Mouse (Mus musculus): ENCODE measurements around the gene Clasp2. TPM values are rescaled to one million over a fixed set of nuclear protein-coding genes. Genes with fewer than 3 reads are reported as not detected.
A peak's percentile ranks its signal among the peaks of the same experiment; 100 is the strongest.

Gene Clasp2
- polyA plus RNA-seq, 1 experiment from 2014 or later, result 22.2 TPM

DNA sequence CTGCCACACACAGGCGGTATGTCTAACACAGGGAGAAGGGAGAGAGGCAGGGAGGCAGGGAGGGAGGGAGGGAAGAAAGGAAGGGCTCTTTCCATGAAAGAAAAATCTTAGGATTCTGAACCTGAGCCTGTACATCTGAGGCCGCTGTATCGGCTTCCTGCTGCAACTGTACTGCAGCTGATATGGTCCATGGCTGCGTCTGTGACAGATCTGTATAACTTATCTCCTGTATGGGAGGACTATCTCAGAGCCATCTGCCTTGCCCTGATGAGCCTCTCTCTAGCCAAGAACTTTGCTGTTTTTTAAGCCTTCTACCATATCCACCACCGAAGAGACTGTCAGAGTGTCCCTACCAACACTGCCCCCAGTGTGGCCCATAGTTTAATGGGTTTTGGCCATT lies 174.5 kb downstream of the Clasp2 start:
- no peak overlapping the region for H3K27ac ChIP-seq
- no peaks in the 10 kb centered on the region for H3K9me3 ChIP-seq
- H3K27me3 ChIP-seq, result no peaks in the 10 kb centered on the region
- WGBS, result 89% methylated on average over 5 of the region's 5 CpGs
- H3K4me2 ChIP-seq, result no peak overlapping the region
- H3K36me3 ChIP-seq, result peaks cover 45% of the 10 kb centered on the region
- H3K4me3 ChIP-seq, result no peak overlapping the region
- H3K4me1 ChIP-seq, result no peaks in the 10 kb centered on the region
- no peak overlapping the region for H3K9ac ChIP-seq
- ATAC-seq (ENCODE audit: insufficient number of reproducible peaks, low FRiP score, low TSS enrichment, low read depth), result no peak

DNA sequence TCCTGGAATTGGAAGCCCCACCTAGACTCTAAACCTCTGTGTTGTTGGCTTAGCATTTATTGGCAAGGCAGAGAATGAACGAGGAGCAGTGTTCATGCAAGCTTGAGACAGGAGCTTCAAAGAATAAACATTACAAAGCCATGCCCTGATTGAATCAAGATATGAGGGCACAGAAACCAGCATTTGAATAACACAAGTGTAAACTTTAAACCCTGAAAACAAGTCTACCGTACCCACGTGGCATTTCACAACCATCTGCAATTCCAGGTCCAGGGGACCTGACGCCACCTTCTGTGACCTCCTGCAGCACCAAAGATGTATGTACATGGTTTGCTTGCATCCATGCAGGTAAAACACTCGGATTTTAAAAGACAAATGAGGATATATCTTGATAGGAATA lies 181.4 kb downstream of the Clasp2 start:
- H3K9me3 ChIP-seq, result no peaks in the 10 kb centered on the region
- H3K4me1 ChIP-seq, result no peaks in the 10 kb centered on the region
- no peak overlapping the region for H3K9ac ChIP-seq
- WGBS, result 91% methylated on average over 5 of the region's 5 CpGs
- peaks cover 22% of the 10 kb centered on the region for H3K36me3 ChIP-seq
- H3K4me3 ChIP-seq, result no peak overlapping the region
- no peak for ATAC-seq (ENCODE audit: insufficient number of reproducible peaks, low FRiP score, low TSS enrichment, low read depth)
- no peak overlapping the region for H3K27ac ChIP-seq
- no peak overlapping the region for H3K4me2 ChIP-seq
- H3K27me3 ChIP-seq, result no peaks in the 10 kb centered on the region

- WGBS, result 77% methylated on average over 5 of the region's 5 CpGs
- H3K4me2 ChIP-seq, result no peak overlapping the region
- no peak overlapping the region for H3K4me3 ChIP-seq
- ATAC-seq (ENCODE audit: insufficient number of reproducible peaks, low FRiP score, low TSS enrichment, low read depth), result no peak
- H3K4me1 ChIP-seq, result no peaks in the 10 kb centered on the region
- H3K27ac ChIP-seq, result no peak overlapping the region
- H3K36me3 ChIP-seq, result peaks cover 18% of the 10 kb centered on the region; the same call in 1 of the 2 replicates
- no peaks in the 10 kb centered on the region for H3K27me3 ChIP-seq
- no peak overlapping the region for H3K9ac ChIP-seq
- H3K9me3 ChIP-seq, result no peaks in the 10 kb centered on the region
These were observed 183.6 kb downstream of the Clasp2 start for GRCm38 (mm10) chr9:113924883-113925282.

DNA sequence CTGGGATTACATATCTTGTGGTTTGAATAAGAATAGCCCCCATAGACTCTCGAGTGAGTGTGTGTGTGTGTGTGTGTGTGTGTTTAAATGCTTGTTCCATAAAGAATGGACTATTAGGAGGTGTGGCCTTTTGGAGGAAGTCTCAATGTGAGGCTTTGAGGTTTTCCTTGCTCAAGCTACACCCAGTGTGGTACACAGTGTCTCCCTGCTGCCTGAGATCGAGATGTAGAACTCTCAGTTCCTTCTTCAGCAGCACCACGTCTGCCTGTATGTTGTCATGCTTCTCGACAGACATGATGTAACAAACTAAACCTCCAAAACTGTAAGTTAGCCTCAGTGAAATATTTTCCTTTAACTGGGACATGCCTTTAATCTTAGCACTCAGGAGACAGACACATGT lies 187.3 kb downstream of the Clasp2 start:
- peaks cover 13% of the 10 kb centered on the region for H3K4me1 ChIP-seq
- H3K4me2 ChIP-seq, result no peak overlapping the region

GRCm38 (mm10) chr9:113929676-113930075 lies 188.4 kb downstream of the Clasp2 start:
- Histone ChIP-seq H3K9ac (no peak overlapping the region), H3K36me3 (no peaks in the 10 kb centered on the region), H3K9me3 (no peaks in the 10 kb centered on the region), H3K27ac (no peak overlapping the region), H3K4me3 (peak overlapping the region; percentile 99; the same call in 1 of the 2 replicates), H3K4me2 (no peak overlapping the region), H3K4me1 (peaks cover 14% of the 10 kb centered on the region), H3K27me3 (no peaks in the 10 kb centered on the region)
- 74% methylated on average over 1 of the region's 1 CpGs for WGBS
- no peak for ATAC-seq (ENCODE audit: insufficient number of reproducible peaks, low FRiP score, low TSS enrichment, low read depth)

More for the DNA sequence above, 187.3 kb downstream of the Clasp2 start:
- H3K27ac ChIP-seq, result no peak overlapping the region
- H3K9me3 ChIP-seq, result no peaks in the 10 kb centered on the region
- H3K9ac ChIP-seq, result no peak overlapping the region
- ATAC-seq (ENCODE audit: insufficient number of reproducible peaks, low FRiP score, low TSS enrichment, low read depth), result no peak
- H3K36me3 ChIP-seq, result no peaks in the 10 kb centered on the region; the same call in 1 of the 2 replicates
- H3K4me3 ChIP-seq, result no peak overlapping the region
- H3K27me3 ChIP-seq, result no peaks in the 10 kb centered on the region
- 81% methylated on average over 4 of the region's 4 CpGs for WGBS

- Histone ChIP-seq H3K9me3 (no peaks in the 10 kb centered on the region), H3K27me3 (no peaks in the 10 kb centered on the region), H3K4me2 (peak within 1 kb of the TSS; percentile 64), H3K4me1 (peaks cover 14% of the 10 kb centered on the region), H3K9ac (peak within 1 kb of the TSS; percentile 94), H3K36me3 (no peaks in the 10 kb centered on the region), H3K27ac (peak within 1 kb of the TSS; percentile 89), H3K4me3 (peak within 1 kb of the TSS; percentile 99)
- ATAC-seq (ENCODE audit: insufficient number of reproducible peaks, low FRiP score, low TSS enrichment, low read depth), result peak; percentile 97
- WGBS, result under 1% methylated on average over 55 of the region's 86 CpGs
These were observed 189.5 kb downstream of the Clasp2 start, which contains the start of gene Ubp1 for GRCm38 (mm10) chr9:113930534-113931374. Gene Ubp1 (plus strand): TSS chr9:113930934.

DNA sequence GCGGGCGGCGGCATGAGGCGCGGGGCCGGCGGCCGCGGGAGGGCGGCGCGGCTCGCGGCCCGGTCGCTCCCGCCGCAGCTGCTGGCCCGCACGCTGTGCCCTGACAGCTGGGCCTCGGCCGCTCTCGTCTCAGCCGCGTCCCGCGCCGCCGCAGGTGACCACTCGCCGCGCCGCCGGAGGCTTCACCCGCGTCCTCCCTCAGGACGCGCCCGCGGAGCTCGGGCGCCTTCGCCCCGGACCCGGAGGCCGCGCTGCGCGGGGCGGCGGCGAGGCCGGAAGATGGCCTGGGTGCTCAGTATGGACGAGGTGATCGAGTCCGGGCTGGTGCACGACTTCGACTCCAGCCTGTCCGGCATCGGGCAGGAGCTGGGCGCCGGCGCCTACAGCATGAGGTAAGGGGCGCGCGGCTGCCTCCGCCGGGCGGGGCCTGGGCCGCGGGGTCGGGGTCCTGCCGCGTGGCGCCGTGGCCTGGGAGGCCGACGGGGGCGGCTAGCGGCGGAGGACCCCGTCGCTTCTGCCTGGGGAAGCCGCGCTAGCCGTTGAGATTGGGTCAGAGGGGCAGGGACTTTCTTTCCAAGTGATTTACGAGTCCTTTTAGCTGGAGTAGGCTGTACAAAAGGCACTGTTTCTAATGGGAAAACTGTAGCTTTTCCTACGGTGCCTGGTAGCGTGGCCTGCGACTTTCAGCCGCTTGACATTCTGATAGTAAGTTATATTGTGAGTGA lies 190.3 kb downstream of the Clasp2 start:
- Histone ChIP-seq H3K4me3 (peak overlapping the region; percentile 99), H3K9me3 (no peaks in the 10 kb centered on the region), H3K36me3 (no peaks in the 10 kb centered on the region), H3K9ac (peak overlapping the region; percentile 94), H3K27ac (peak overlapping the region; percentile 89), H3K4me2 (peak overlapping the region; percentile 64), H3K4me1 (peaks cover 14% of the 10 kb centered on the region), H3K27me3 (no peaks in the 10 kb centered on the region)
- ATAC-seq (ENCODE audit: insufficient number of reproducible peaks, low FRiP score, low TSS enrichment, low read depth), result no peak
- under 1% methylated on average over 68 of the region's 91 CpGs for WGBS

DNA sequence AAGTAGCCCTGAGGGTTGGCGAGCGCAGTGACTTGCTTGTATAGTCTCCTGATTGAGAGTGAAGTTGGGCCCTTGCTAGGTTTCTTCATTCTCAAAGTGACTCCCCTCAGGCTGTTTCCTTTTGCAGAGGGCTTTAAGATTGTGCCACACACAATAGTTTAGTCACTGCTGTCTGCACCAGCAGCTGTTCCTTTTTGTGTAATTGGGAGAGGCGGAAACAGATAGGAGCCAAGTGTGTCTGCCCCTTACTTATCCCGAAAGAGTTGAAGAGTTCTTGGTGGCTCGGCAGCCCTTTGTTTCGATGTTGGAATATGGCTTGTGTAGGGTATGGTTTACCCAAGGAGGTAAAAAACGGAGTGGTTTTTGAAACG lies 190.8 kb downstream of the Clasp2 start:
- H3K9me3 ChIP-seq, result no peaks in the 10 kb centered on the region
- H3K4me3 ChIP-seq, result peak overlapping the region; percentile 99
- ATAC-seq (ENCODE audit: insufficient number of reproducible peaks, low FRiP score, low TSS enrichment, low read depth), result no peak
- WGBS, result 3% methylated on average over 8 of the region's 8 CpGs
- H3K27me3 ChIP-seq, result no peaks in the 10 kb centered on the region
- peaks cover 14% of the 10 kb centered on the region for H3K4me1 ChIP-seq
- H3K27ac ChIP-seq, result peak overlapping the region; percentile 89
- H3K4me2 ChIP-seq, result peak overlapping the region; percentile 64
- H3K9ac ChIP-seq, result peak overlapping the region; percentile 94
- no peaks in the 10 kb centered on the region for H3K36me3 ChIP-seq

- H3K27ac ChIP-seq, result no peak overlapping the region
These were observed 191.2 kb downstream of the Clasp2 start for GRCm38 (mm10) chr9:113932501-113932900.

DNA sequence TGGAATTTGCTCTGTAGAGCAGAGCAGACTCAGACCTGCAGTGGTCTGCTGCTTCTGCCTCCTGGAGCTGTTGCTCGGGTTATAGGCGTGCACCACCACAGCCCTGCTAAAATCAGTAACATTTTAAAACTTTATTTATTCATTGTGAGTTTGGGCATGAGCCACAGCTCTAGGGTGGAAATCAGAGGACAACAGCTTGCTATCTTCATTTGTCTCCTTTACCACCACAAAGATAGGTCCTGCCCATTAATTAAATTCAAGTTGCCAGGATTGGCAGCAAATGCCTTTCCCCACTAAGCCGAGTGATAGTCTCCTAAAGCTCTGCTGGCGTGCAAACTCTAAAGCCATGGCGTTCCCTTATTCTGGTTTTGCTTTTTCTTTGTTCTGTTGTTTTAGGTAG lies 194.4 kb downstream of the Clasp2 start:
- ATAC-seq (ENCODE audit: insufficient number of reproducible peaks, low FRiP score, low TSS enrichment, low read depth), result no peak
- Histone ChIP-seq H3K9ac (no peak overlapping the region), H3K4me1 (peaks cover 14% of the 10 kb centered on the region), H3K27me3 (no peaks in the 10 kb centered on the region), H3K4me2 (no peak overlapping the region), H3K9me3 (no peaks in the 10 kb centered on the region), H3K36me3 (no peaks in the 10 kb centered on the region), H3K27ac (no peak overlapping the region), H3K4me3 (no peak overlapping the region)
- 72% methylated on average over 5 of the region's 5 CpGs for WGBS

More at GRCm38 (mm10) chr9:113932501-113932900, 191.2 kb downstream of the Clasp2 start:
- H3K4me3 ChIP-seq, result peak overlapping the region; percentile 99
- peak overlapping the region; percentile 94 for H3K9ac ChIP-seq
- 19% methylated on average over 11 of the region's 11 CpGs for WGBS
- no peak for ATAC-seq (ENCODE audit: insufficient number of reproducible peaks, low FRiP score, low TSS enrichment, low read depth)
- H3K27me3 ChIP-seq, result no peaks in the 10 kb centered on the region
- no peaks in the 10 kb centered on the region for H3K36me3 ChIP-seq
- H3K4me1 ChIP-seq, result peaks cover 14% of the 10 kb centered on the region
- peak overlapping the region; percentile 64 for H3K4me2 ChIP-seq
- H3K9me3 ChIP-seq, result no peaks in the 10 kb centered on the region

- Histone ChIP-seq H3K4me2 (no peak overlapping the region), H3K9ac (no peak overlapping the region), H3K4me1 (no peaks in the 10 kb centered on the region; the same call in 1 of the 2 replicates), H3K4me3 (no peak overlapping the region), H3K36me3 (no peaks in the 10 kb centered on the region), H3K27ac (no peak overlapping the region), H3K27me3 (no peaks in the 10 kb centered on the region), H3K9me3 (no peaks in the 10 kb centered on the region)
- WGBS, result 79% methylated on average over 9 of the region's 9 CpGs
- ATAC-seq (ENCODE audit: insufficient number of reproducible peaks, low FRiP score, low TSS enrichment, low read depth), result no peak
These were observed 198.0 kb downstream of the Clasp2 start for GRCm38 (mm10) chr9:113939063-113939850.
